Mouse (Mus musculus): Measurements from ENCODE around the gene H2al1g.

DNA sequence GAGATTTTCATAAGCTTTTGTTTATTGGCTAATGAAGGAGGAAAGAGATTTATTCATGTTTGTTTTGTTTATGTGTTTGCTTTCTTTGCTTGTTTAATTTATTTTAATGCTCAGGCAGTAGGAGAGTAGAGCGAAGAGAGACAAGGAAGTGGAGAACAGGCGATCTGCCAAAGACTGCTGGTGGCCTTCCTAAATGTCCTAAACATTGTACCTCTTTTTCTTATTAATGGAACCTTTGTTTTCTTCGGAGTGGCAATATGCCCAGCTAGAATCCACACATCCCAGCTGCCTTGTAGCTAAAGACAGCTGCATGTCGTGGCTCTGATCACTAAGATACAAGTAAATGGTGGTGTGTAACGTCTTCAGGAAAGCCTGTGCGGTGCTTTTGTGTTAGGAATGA, 41.0 kb upstream of the H2al1g start:
- TF ChIP-seq CTCF (IDR thresholded peaks at IDR 0.05; ENCODE audit: low read depth, low read length) (no peak), POLR2A (IDR thresholded peaks at IDR 0.05; ENCODE audit: borderline replicate concordance, low read depth, low read length) (no peak)

Measured in bone marrow macrophage, adult 2 months (primary cell).